Mouse (Mus musculus) ES-E14 (cell line): ENCODE measurements at regions not wholly inside any gene's neighbourhood (a gene's known extent, or its start where the extent isn't known, plus 50 kb on each side); places are given as distances from the start of the nearest gene placed in this dataset.

ENCODE experiments used
- CHD2 ChIP-seq: IDR thresholded peaks from 2 replicates; pipeline ENCODE4 v1.6.1; 2014; ENCODE audit warnings: mild to moderate bottlenecking, low read depth, low read length, inconsistent platforms
- HCFC1 ChIP-seq: IDR thresholded peaks from 2 replicates; pipeline ENCODE4 v1.6.1; 2012; ENCODE audit warnings: low read length, inconsistent platforms, borderline replicate concordance; ENCODE audit not compliant: insufficient read depth
- MAFK ChIP-seq: IDR thresholded peaks from 2 replicates; pipeline ENCODE4 v1.6.1; 2014; ENCODE audit warnings: mild to moderate bottlenecking, low read depth, low read length, inconsistent platforms; ENCODE audit not compliant: insufficient read depth
- ZC3H11A ChIP-seq: IDR thresholded peaks from 2 replicates; pipeline ENCODE4 v1.6.1; 2012; ENCODE audit warnings: low read depth, mild to moderate bottlenecking, inconsistent platforms, low read length, borderline replicate concordance
- ZNF384 ChIP-seq: IDR thresholded peaks from 2 replicates; pipeline ENCODE4 v1.6.1; 2012; ENCODE audit warnings: low read depth, low read length, inconsistent platforms

DNA sequence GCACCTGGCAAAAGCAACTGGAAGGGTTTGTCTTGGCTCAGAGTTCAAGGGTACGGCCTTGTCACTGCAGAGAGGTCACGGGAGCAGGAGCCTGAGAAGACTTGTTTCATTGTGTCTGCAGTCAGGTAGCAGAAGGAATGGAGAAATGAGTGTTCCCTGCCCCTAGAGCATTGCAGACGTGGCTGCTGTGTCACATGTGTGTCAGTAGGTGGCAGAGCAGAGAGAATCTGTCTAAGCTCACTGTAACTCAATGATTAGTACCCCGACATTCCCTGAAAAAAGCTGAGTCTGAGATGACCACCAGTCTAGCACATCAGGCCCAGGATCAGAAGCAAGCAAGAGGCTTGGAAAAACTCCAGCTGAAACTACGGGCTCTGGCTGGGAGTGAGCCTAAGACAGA lies 203.1 kb upstream of the Foxq1 start:
- TF ChIP-seq HCFC1 (no peak), ZC3H11A (no peak), MAFK (no peak), ZNF384 (no peak), CHD2 (no peak)
